In genomic region chr15:102091688-102092087, GRCm38 (mm10) we compare ENCODE assay signal across 17 mouse cellular contexts. TPM values are rescaled to one million over a fixed set of nuclear protein-coding genes. Genes with fewer than 3 reads are reported as not detected.
"Had no signal": no experiment of that assay in that cellular context is flagged by ENCODE, and none has a peak within 500 bp of the region (broad histone marks: within the 10 kb centered on the region; RNA-seq: fewer than 3 reads in every experiment).

No protein-coding gene starts in this region.

- H3K4me1 ChIP-seq: lung, embryonic 15.5 days; midbrain, embryonic 12.5 days; neural tube, embryonic 12.5 days had no signal

- H3K4me3 ChIP-seq: lung, embryonic 15.5 days; megakaryocyte, embryonic 14.5 days; midbrain, embryonic 12.5 days; neural tube, embryonic 12.5 days had no signal

- ATAC-seq: midbrain, embryonic 16.5 days had no signal

- H3K4me2 ChIP-seq: lung, embryonic 15.5 days; midbrain, embryonic 12.5 days; neural tube, embryonic 12.5 days had no signal

- DNase-seq: lung, adult 2 months; lung, postnatal 14 days; midbrain, embryonic 14.5 days; right cerebral cortex, postnatal 25 days; right cerebral cortex, postnatal 4 days; spleen, adult 18-20 months; thymus, adult 18-20 months; thymus, postnatal 14 days; thymus, postnatal 36 days had no signal

- H3K27me3 ChIP-seq: lung, embryonic 15.5 days; megakaryocyte, embryonic 14.5 days; midbrain, embryonic 12.5 days; neural tube, embryonic 12.5 days had no signal

- H3K9me3 ChIP-seq: lung, embryonic 15.5 days; megakaryocyte, embryonic 14.5 days; midbrain, embryonic 12.5 days; neural tube, embryonic 12.5 days had no signal

- H3K27ac ChIP-seq: lung, embryonic 15.5 days; macrophage; midbrain, embryonic 12.5 days; neural tube, embryonic 12.5 days had no signal

- H3K9ac ChIP-seq: lung, embryonic 15.5 days; midbrain, embryonic 12.5 days; neural tube, embryonic 12.5 days had no signal

RNA-seq across cellular contexts. Expression of gene Tns2, which starts 8.5 kb away (rescaled TPM):
- total RNA-seq: megakaryocyte progenitor cell, adult 5-6 weeks had no signal

RNA-seq across cellular contexts. Expression of gene Igfbp6, which starts 52.5 kb away (rescaled TPM):
- total RNA-seq: megakaryocyte progenitor cell, adult 5-6 weeks had no signal
- polyA plus RNA-seq: macrophage had no signal

RNA-seq across cellular contexts. Expression of gene Soat2, which starts 58.6 kb away (rescaled TPM):
- polyA plus RNA-seq: midbrain, embryonic 14.5 days; neural tube, embryonic 14.5 days had no signal
